Mouse (Mus musculus): ENCODE data around the gene Neurl4. TPM values are rescaled to one million over a fixed set of nuclear protein-coding genes. Genes with fewer than 3 reads are reported as not detected.

Gene Neurl4
- polyA plus RNA-seq, 2 experiments, result 2.5 to 20.5 TPM

- H3K9me3 ChIP-seq (ENCODE audit: control insufficient read depth, low read length), result no peaks in the 10 kb centered on the region
- H3K4me1 ChIP-seq (replicated peaks; ENCODE audit: control insufficient read depth in 2 of 2, insufficient read depth in 2 of 2, low read length in 1 of 2), result peaks cover 32 to 42% of the 10 kb centered on the region in 2 experiments
- DNase-seq (ENCODE audit: low read depth in 3 of 3, low spot score in 3 of 3) (peak in 1 of 3 experiments; percentile 57), ATAC-seq (ENCODE audit: insufficient read depth) (peak; percentile 67)
- H3K4me3 ChIP-seq (ENCODE audit: insufficient read depth in 1 of 2, low read depth in 2 of 2, low read length in 2 of 2), result peak within 1 kb of the TSS; percentile 59 to 64
- peak within 1 kb of the TSS; percentile 67 for H3K27ac ChIP-seq
- WGBS (ENCODE audit: insufficient replicate concordance), result under 1% methylated on average over 46 of the region's 46 CpGs
- H3K4me2 ChIP-seq (ENCODE audit: low read depth), result peak within 1 kb of the TSS; percentile 100
- H3K9ac ChIP-seq (replicated peaks), result peak within 1 kb of the TSS; percentile 70
- no peaks in the 10 kb centered on the region for H3K36me3 ChIP-seq (replicated peaks; ENCODE audit: control insufficient read depth, insufficient read depth, low read depth)
- H3K27me3 ChIP-seq (ENCODE audit: control insufficient read depth, insufficient read depth, low read length), result no peaks in the 10 kb centered on the region
- TF ChIP-seq CTCF (IDR thresholded peaks at IDR 0.05; ENCODE audit: low read depth) (peak; percentile 59), EP300 (IDR thresholded peaks at IDR 0.05; ENCODE audit: low read depth) (no peak)
These were observed 19.8 kb upstream of the Neurl4 start, which contains the start of gene Kctd11 for GRCm38 (mm10) chr11:69880853-69881603. Gene Kctd11 (minus strand): TSS chr11:69881406.

- WGBS (ENCODE audit: insufficient replicate concordance), result 68% methylated on average over 21 of the region's 21 CpGs
- H3K4me2 ChIP-seq (ENCODE audit: low read depth), result peak overlapping the region; percentile 100
- no peak overlapping the region for H3K27ac ChIP-seq
- no peaks in the 10 kb centered on the region for H3K9me3 ChIP-seq (ENCODE audit: control insufficient read depth, low read length)
- peak overlapping the region; percentile 59 to 64; a peak in 3 of 4 replicates for H3K4me3 ChIP-seq (ENCODE audit: insufficient read depth in 1 of 2, low read depth in 2 of 2, low read length in 2 of 2)
- no peak for ATAC-seq (ENCODE audit: insufficient read depth)
- H3K9ac ChIP-seq (replicated peaks), result peak overlapping the region; percentile 18; the same call in 1 of the 2 replicates
- H3K36me3 ChIP-seq (replicated peaks; ENCODE audit: control insufficient read depth, insufficient read depth, low read depth), result no peaks in the 10 kb centered on the region
- peaks cover 32 to 42% of the 10 kb centered on the region in 2 experiments for H3K4me1 ChIP-seq (replicated peaks; ENCODE audit: control insufficient read depth in 2 of 2, insufficient read depth in 2 of 2, low read length in 1 of 2)
- no peaks in the 10 kb centered on the region for H3K27me3 ChIP-seq (ENCODE audit: control insufficient read depth, insufficient read depth, low read length)
- TF ChIP-seq EP300 (IDR thresholded peaks at IDR 0.05; ENCODE audit: low read depth), result no peak
- TF ChIP-seq CTCF (IDR thresholded peaks at IDR 0.05; ENCODE audit: low read depth), result no peak
- no peak for DNase-seq (ENCODE audit: low read depth in 3 of 3, low spot score in 3 of 3)
These were observed 18.8 kb upstream of the Neurl4 start for GRCm38 (mm10) chr11:69881787-69882670.

GRCm38 (mm10) chr11:69883066-69883465 is 17.8 kb upstream of the Neurl4 start:
- Histone ChIP-seq H3K9me3 (ENCODE audit: control insufficient read depth, low read length) (no peaks in the 10 kb centered on the region), H3K27ac (no peak overlapping the region), H3K4me1 (replicated peaks; ENCODE audit: control insufficient read depth in 2 of 2, insufficient read depth in 2 of 2, low read length in 1 of 2) (peaks cover 33 to 44% of the 10 kb centered on the region in 2 experiments), H3K27me3 (ENCODE audit: control insufficient read depth, insufficient read depth, low read length) (no peaks in the 10 kb centered on the region), H3K4me2 (ENCODE audit: low read depth) (no peak overlapping the region), H3K4me3 (ENCODE audit: insufficient read depth in 1 of 2, low read depth in 2 of 2, low read length in 2 of 2) (no peak overlapping the region), H3K36me3 (replicated peaks; ENCODE audit: control insufficient read depth, insufficient read depth, low read depth) (no peaks in the 10 kb centered on the region), H3K9ac (replicated peaks) (no peak overlapping the region)
- whole genome bisulfite sequencing (ENCODE audit: insufficient replicate concordance), result 65% methylated on average over 4 of the region's 4 CpGs
- TF ChIP-seq EP300 (IDR thresholded peaks at IDR 0.05; ENCODE audit: low read depth) (no peak), CTCF (IDR thresholded peaks at IDR 0.05; ENCODE audit: low read depth) (peak; percentile 80)
- no peak for DNase-seq (ENCODE audit: low read depth in 3 of 3, low spot score in 3 of 3)
- no peak for ATAC-seq (ENCODE audit: insufficient read depth)

DNA sequence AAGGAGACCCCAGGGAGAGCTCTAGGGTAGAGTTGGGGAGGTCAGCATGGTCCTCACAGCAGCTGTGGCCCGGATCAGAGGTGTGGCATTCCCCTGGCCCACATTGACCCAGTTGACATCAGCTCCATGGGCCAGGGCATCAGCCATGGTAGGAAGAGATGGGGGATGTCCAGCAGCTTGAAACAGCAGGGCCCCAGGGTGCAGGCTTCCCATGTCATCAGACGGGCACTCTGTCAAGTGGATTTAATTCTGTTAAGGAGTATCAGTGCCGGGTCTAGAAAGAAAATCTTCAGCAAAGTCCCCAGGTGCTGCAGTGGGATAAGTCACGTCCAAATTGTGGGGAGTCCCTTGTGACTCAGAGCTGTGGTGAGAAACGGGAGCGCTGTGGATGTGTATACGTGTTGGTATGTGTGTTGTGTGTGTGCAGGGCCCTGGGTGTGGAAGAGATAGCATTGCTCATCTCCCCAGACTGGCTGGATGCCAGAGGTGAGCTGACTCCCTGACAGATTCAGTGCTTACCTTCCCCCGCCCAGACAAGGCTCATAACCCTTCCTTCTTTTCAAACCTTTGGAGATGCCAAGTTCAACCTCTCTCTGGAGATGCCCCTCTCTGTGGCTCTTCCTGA is 17.2 kb upstream of the Neurl4 start:
- 65% methylated on average over 8 of the region's 8 CpGs for WGBS (ENCODE audit: insufficient replicate concordance)
- Histone ChIP-seq H3K4me1 (replicated peaks; ENCODE audit: control insufficient read depth in 2 of 2, insufficient read depth in 2 of 2, low read length in 1 of 2) (peaks cover 29 to 40% of the 10 kb centered on the region in 2 experiments), H3K4me3 (ENCODE audit: insufficient read depth in 1 of 2, low read depth in 2 of 2, low read length in 2 of 2) (no peak overlapping the region)

More for the DNA sequence above, 17.2 kb upstream of the Neurl4 start:
- Histone ChIP-seq H3K36me3 (replicated peaks; ENCODE audit: control insufficient read depth, insufficient read depth, low read depth) (no peaks in the 10 kb centered on the region), H3K9ac (replicated peaks) (no peak overlapping the region), H3K27ac (no peak overlapping the region), H3K9me3 (ENCODE audit: control insufficient read depth, low read length) (no peaks in the 10 kb centered on the region), H3K27me3 (ENCODE audit: control insufficient read depth, insufficient read depth, low read length) (no peaks in the 10 kb centered on the region), H3K4me2 (ENCODE audit: low read depth) (no peak overlapping the region)
- TF ChIP-seq CTCF (IDR thresholded peaks at IDR 0.05; ENCODE audit: low read depth), result no peak
- no peak for TF ChIP-seq EP300 (IDR thresholded peaks at IDR 0.05; ENCODE audit: low read depth)
- DNase-seq (ENCODE audit: low read depth in 3 of 3, low spot score in 3 of 3) (no peak), ATAC-seq (ENCODE audit: insufficient read depth) (no peak)

Measured in liver, embryonic 14.5 days (tissue).